Mouse (Mus musculus): Measurements from ENCODE around the gene Elob.

Gene Elob

DNA sequence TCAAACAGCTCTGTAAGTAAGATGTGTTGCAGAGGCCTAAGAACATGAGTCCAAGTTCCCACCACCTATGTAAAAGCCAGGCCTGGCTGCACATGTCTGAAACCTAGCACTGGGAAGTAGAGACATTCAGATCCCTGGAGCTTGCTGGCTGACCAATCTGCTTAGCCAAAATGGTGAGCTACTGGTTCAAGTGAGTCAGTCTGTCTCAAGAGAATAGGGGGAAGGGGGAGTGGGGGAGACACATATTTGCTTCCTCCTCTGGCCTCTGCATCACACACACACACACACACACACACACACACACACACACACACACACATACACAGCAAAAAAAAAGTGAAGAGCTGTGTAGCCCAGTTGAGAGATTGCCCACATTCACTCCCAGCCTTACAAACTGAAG lies 45.6 kb downstream of the Elob start:
- no peak for ATAC-seq (ENCODE audit: low TSS enrichment)

GRCm38 (mm10) chr17:23778447-23778846 lies 50.5 kb downstream of the Elob start:
- ATAC-seq (ENCODE audit: low TSS enrichment): no peak

GRCm38 (mm10) chr17:23777141-23777540 lies 51.8 kb downstream of the Elob start:
- no peak for ATAC-seq (ENCODE audit: low TSS enrichment)

DNA sequence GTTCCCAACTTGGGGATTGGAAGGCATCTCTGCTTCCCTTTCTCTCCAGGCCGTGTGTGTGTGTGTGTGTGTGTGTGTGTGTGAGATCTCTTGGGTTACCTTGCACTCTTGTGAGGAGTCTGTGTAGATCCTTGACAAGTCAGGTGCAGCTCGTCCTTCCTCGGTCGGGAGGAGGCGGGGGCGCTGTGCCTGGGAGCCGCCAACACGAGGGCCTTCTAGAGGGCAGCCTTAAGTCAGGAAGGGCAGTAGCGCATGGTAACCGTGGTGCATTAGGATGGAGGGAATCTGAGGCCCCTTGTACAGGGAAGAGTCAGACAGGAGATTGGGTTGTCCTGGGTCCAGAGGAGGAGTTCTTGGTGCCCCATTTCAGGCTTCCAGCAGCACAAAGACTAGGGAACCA lies 52.7 kb downstream of the Elob start:
- no peak for ATAC-seq (ENCODE audit: low TSS enrichment)
